Mouse (Mus musculus) embryonic fibroblast, embryonic 13.5 days (primary cell): ENCODE data around the gene Prelp.

Experiments
- CTCF ChIP-seq: IDR thresholded peaks from 2 replicates; pipeline ENCODE4 v1.5.1; 2011; ENCODE audit warnings: mild to moderate bottlenecking, control low read depth, low read length, moderate library complexity, borderline replicate concordance; ENCODE audit not compliant: insufficient read depth
- POLR2A ChIP-seq: IDR thresholded peaks from 2 replicates; pipeline ENCODE4 v1.6.1; 2011; ENCODE audit warnings: low read depth, mild to moderate bottlenecking, control low read depth, low read length, moderate library complexity

- no peak for TF ChIP-seq CTCF
- no peak for TF ChIP-seq POLR2A
Measured at GRCm38 (mm10) chr1:133897293-133897692, 23.9 kb downstream of the Prelp start.
